Mouse (Mus musculus) lung, postnatal 10 days (tissue): ENCODE data around the gene Stx5a.

Experiments used
- DNase-seq: peaks from one replicate; pipeline ENCODE4 v3.0.0; 2021

The Stx5a gene

GRCm38 (mm10) chr19:8747368-8747767 is 6.2 kb downstream of the Stx5a start:
- peak; percentile 26 for DNase-seq

GRCm38 (mm10) chr19:8755652-8756051 is 14.4 kb downstream of the Stx5a start:
- DNase-seq, result no peak

- DNase-seq, result peak; percentile 94
These were observed 15.6 kb downstream of the Stx5a start, which contains the start of gene Nxf1 for GRCm38 (mm10) chr19:8756635-8757387. Gene Nxf1, plus strand, starts transcription at chr19:8757073.

GRCm38 (mm10) chr19:8757471-8757998 is 16.3 kb downstream of the Stx5a start:
- no peak for DNase-seq

GRCm38 (mm10) chr19:8758899-8759298 is 17.7 kb downstream of the Stx5a start:
- DNase-seq, result no peak

- no peak for DNase-seq
These were observed 19.5 kb downstream of the Stx5a start for GRCm38 (mm10) chr19:8760757-8761156.

- no peak for DNase-seq
These were observed 22.1 kb downstream of the Stx5a start for GRCm38 (mm10) chr19:8763276-8763675.

GRCm38 (mm10) chr19:8765562-8765961 is 24.3 kb downstream of the Stx5a start:
- DNase-seq, result no peak

- DNase-seq, result peak; percentile 89
These were observed 29.5 kb downstream of the Stx5a start, which contains the start of gene Tmem223 for GRCm38 (mm10) chr19:8770567-8771270. Gene Tmem223, plus strand, starts transcription at chr19:8770996.

- DNase-seq, result no peak
These were observed 31.8 kb downstream of the Stx5a start for GRCm38 (mm10) chr19:8772996-8773395.

GRCm38 (mm10) chr19:8773409-8773808 is 32.2 kb downstream of the Stx5a start:
- DNase-seq, result no peak

- peak; percentile 98 for DNase-seq
These were observed 33.0 kb downstream of the Stx5a start, which contains the start of gene Tmem179b for GRCm38 (mm10) chr19:8774086-8774835. Gene Tmem179b, minus strand, starts transcription at chr19:8774467.

GRCm38 (mm10) chr19:8774951-8775421 is 33.8 kb downstream of the Stx5a start:
- no peak for DNase-seq

- peak; percentile 96 for DNase-seq
These were observed 45.0 kb downstream of the Stx5a start, which contains the start of gene Taf6l for GRCm38 (mm10) chr19:8786008-8786781. Gene Taf6l, minus strand, starts transcription at chr19:8786417.

- no peak for DNase-seq
These were observed 47.3 kb downstream of the Stx5a start for GRCm38 (mm10) chr19:8788521-8788920.

GRCm38 (mm10) chr19:8789171-8789570 is 48.0 kb downstream of the Stx5a start:
- no peak for DNase-seq

GRCm38 (mm10) chr19:8790171-8790570 is 49.0 kb downstream of the Stx5a start:
- no peak for DNase-seq

GRCm38 (mm10) chr19:8798264-8798946 is 57.2 kb downstream of the Stx5a start, which contains the start of gene Polr2g:
Gene Polr2g, minus strand, starts transcription at chr19:8798577.
- DNase-seq, result peak; percentile 95

GRCm38 (mm10) chr19:8798947-8799315 is 57.7 kb downstream of the Stx5a start:
- DNase-seq, result no peak

- peak; percentile 98 for DNase-seq
These were observed 61.1 kb downstream of the Stx5a start, which contains the start of gene Zbtb3 for GRCm38 (mm10) chr19:8802130-8802821. Gene Zbtb3, plus strand, starts transcription at chr19:8802555.
